Comparison of ENCODE assay signal across 10 mouse cellular contexts in the genomic region with DNA sequence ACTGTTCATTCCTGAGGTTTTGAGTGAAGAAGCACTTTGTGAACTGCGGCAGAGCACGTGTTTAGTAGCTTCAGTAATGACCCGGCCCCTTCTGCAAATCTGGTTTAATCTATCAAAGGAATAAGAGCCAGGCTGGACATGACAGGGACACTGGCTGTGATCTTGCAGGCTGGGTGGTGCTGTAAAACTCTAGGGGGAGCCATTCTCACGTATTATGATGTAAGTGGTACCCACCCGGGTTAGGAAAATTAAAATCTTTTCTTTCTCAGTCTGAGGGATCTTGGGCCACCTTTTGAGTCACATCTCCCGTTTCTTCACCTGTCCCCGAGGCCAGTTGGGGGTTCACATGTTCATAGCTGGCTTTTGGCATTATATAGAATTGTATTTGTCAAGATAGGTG.
DNase-seq lines count a peak whose midpoint lies in the region; ATAC-seq and TF ChIP-seq lines count a peak whose summit lies in the region.
"Had no signal": no experiment of that assay in that cellular context is flagged by ENCODE, and none has a peak within 500 bp of the region (broad histone marks: within the 10 kb centered on the region; RNA-seq: fewer than 3 reads in every experiment).

No protein-coding gene starts in this region.

- H3K36me3 ChIP-seq in forebrain, embryonic 13.5 days (ENCODE audit: poor library complexity, severe bottlenecking), result no peaks in the 10 kb centered on the region
- no peaks in the 10 kb centered on the region for H3K36me3 ChIP-seq in forebrain, embryonic 10.5 days (replicated peaks)
- H3K36me3 ChIP-seq in midbrain, embryonic 14.5 days (ENCODE audit: control insufficient read depth, insufficient read depth, low read length), result no peaks in the 10 kb centered on the region
- H3K36me3 ChIP-seq: stomach, embryonic 15.5 days had no signal

- DNase-seq in forebrain, embryonic 10.5 days (ENCODE audit: extremely low spot score, low spot score), result no peak
- peak; percentile 36 for DNase-seq in left cerebral cortex, postnatal 4 days
- no peak for DNase-seq in left cerebral cortex, postnatal 36 days (ENCODE audit: low spot score in 2 of 2)
- peak; percentile 85 for DNase-seq in midbrain, embryonic 14.5 days
- no peak for DNase-seq in gastrocnemius, postnatal 4 days (ENCODE audit: low spot score in 2 of 2)
- DNase-seq: lung, postnatal 14 days had no signal

- 32% methylated on average over 7 of the region's 7 CpGs for WGBS in forebrain, embryonic 13.5 days
- WGBS in forebrain, embryonic 10.5 days, result 46% methylated on average over 7 of the region's 7 CpGs
- WGBS in midbrain, embryonic 14.5 days, result 27% methylated on average over 7 of the region's 7 CpGs

- H3K27ac ChIP-seq in forebrain, embryonic 13.5 days, result no peak overlapping the region
- no peak overlapping the region for H3K27ac ChIP-seq in forebrain, embryonic 10.5 days
- H3K27ac ChIP-seq in cortical plate, adult 2 months (ENCODE audit: insufficient read depth, low read length), result no peak overlapping the region
- H3K27ac ChIP-seq in midbrain, embryonic 14.5 days (replicated peaks; ENCODE audit: low read depth, low read length), result no peak overlapping the region
- H3K27ac ChIP-seq: stomach, embryonic 15.5 days had no signal

- ATAC-seq in forebrain, embryonic 13.5 days, result peak; percentile 52
- 0 out of 2 replicates have a peak, but pooled peaks have one; percentile 53 for ATAC-seq in midbrain, embryonic 14.5 days (ENCODE audit: low FRiP score, low TSS enrichment)
- ATAC-seq in granulocyte monocyte progenitor cell, adult 5-6 weeks (replicated peaks; ENCODE audit: poor library complexity, severe bottlenecking), result no peak

- no peak for TF ChIP-seq POLR2A in cortical plate, adult 2 months (IDR thresholded peaks at IDR 0.05; ENCODE audit: extremely low read depth, insufficient read depth, low read length)

- intact Hi-C loops in left cerebral cortex, postnatal 4 days (cut with DNase I), result loop anchor here (5.0 kb wide), 1 partner anchor 455 kb away; the partner anchor contains the start of gene Barhl2
- intact Hi-C loops in left cerebral cortex, postnatal 36 days (cut with DNase I), result loop anchor here (10.0 kb wide), 2 partner anchors 442 to 582 kb away; no protein-coding TSS in a partner anchor

- no peaks in the 10 kb centered on the region for H3K9me3 ChIP-seq in forebrain, embryonic 13.5 days (replicated peaks)
- no peaks in the 10 kb centered on the region for H3K9me3 ChIP-seq in forebrain, embryonic 10.5 days
- no peaks in the 10 kb centered on the region for H3K9me3 ChIP-seq in midbrain, embryonic 14.5 days (ENCODE audit: control insufficient read depth, low read length)
- H3K9me3 ChIP-seq: stomach, embryonic 15.5 days had no signal

- peaks cover 27% of the 10 kb centered on the region for H3K4me1 ChIP-seq in forebrain, embryonic 13.5 days
- H3K4me1 ChIP-seq in forebrain, embryonic 10.5 days, result peaks cover 24% of the 10 kb centered on the region
- no peaks in the 10 kb centered on the region for H3K4me1 ChIP-seq in cortical plate, adult 2 months (ENCODE audit: control insufficient read depth, insufficient read depth, low read length)
- peaks cover 19% of the 10 kb centered on the region for H3K4me1 ChIP-seq in midbrain, embryonic 14.5 days (ENCODE audit: control insufficient read depth, insufficient read depth, low read length)
- H3K4me1 ChIP-seq: stomach, embryonic 15.5 days had no signal

- H3K9ac ChIP-seq in forebrain, embryonic 13.5 days, result no peak overlapping the region
- H3K9ac ChIP-seq in midbrain, embryonic 14.5 days (replicated peaks; ENCODE audit: low read length), result no peak overlapping the region
- H3K9ac ChIP-seq: stomach, embryonic 15.5 days had no signal

- no peak overlapping the region for H3K4me3 ChIP-seq in forebrain, embryonic 13.5 days
- H3K4me3 ChIP-seq in forebrain, embryonic 10.5 days, result no peak overlapping the region
- no peak overlapping the region for H3K4me3 ChIP-seq in cortical plate, adult 2 months (ENCODE audit: insufficient read depth, low read length)
- no peak overlapping the region for H3K4me3 ChIP-seq in midbrain, embryonic 14.5 days (replicated peaks; ENCODE audit: low read depth, low read length)
- H3K4me3 ChIP-seq: stomach, embryonic 15.5 days had no signal

- H3K4me2 ChIP-seq in forebrain, embryonic 13.5 days, result no peak overlapping the region
- no peak overlapping the region for H3K4me2 ChIP-seq in midbrain, embryonic 14.5 days (ENCODE audit: low read length)
- H3K4me2 ChIP-seq: stomach, embryonic 15.5 days had no signal

- peak; percentile 45 for TF ChIP-seq CTCF in cortical plate, adult 2 months (IDR thresholded peaks at IDR 0.05; ENCODE audit: extremely low read depth, insufficient read depth, low read length)

- peaks cover 45% of the 10 kb centered on the region for H3K27me3 ChIP-seq in forebrain, embryonic 13.5 days
- peaks cover 34% of the 10 kb centered on the region for H3K27me3 ChIP-seq in forebrain, embryonic 10.5 days (ENCODE audit: poor library complexity, severe bottlenecking)
- H3K27me3 ChIP-seq in midbrain, embryonic 14.5 days (ENCODE audit: control insufficient read depth, insufficient read depth, low read length), result no peaks in the 10 kb centered on the region

Comparison
In these comparisons a context has a peak if more than half of its experiments do, and no peak if none do; other contexts are left out.
1. DNase-seq: peak in left cerebral cortex, postnatal 4 days (single experiment) and midbrain, embryonic 14.5 days (single experiment); none in forebrain, embryonic 10.5 days (single experiment), left cerebral cortex, postnatal 36 days (0 of 2) and gastrocnemius, postnatal 4 days (0 of 2).